Mouse (Mus musculus): ENCODE measurements around the gene Gm3298.
"Not testable (repeated sequence)": the region's sequence is repeated elsewhere in the genome, so short reads cannot be mapped to it uniquely, and the experiment has no call there.

Gene Gm3298

GRCm38 (mm10) chr14:5015591-5015990 is at the start of gene Gm3298:
Gene Gm3298 (plus strand): TSS chr14:5015891.
- in situ Hi-C loops (cut with MboI, MseI), result not testable (repeated sequence)

GRCm38 (mm10) chr14:4983635-4984034 is 32.1 kb upstream of the Gm3298 start, which contains the start of gene Gm8297:
Gene Gm8297 (plus strand): TSS chr14:4983935.
- in situ Hi-C loops (cut with MboI, MseI), result loop anchor here (25.0 kb wide), 1 partner anchor 1171 kb away; the partner anchor contains the start of gene Gm3002

DNA sequence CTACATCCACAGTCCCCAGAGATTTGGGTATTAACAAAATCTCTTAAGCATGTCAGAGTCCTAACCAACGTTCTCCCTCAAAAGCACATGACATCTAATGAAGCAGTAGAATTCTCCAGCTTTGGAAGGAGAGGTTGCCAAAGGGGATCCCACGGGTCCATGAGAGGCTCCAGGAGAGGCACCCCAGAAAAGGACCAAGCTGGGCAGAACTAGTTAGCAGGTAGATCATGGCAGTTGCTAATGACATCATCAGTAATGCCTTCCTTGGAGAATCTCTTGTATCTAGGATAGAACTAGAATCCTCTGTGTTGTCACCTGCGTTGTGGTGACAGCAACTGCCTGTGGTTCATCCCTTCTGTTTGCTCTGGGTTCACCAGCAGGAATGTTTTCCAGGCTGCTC is 34.6 kb downstream of the Gm3298 start, which contains the start of gene 4930555G01Rik:
TSS of gene 4930555G01Rik (plus strand) at position 301 of the 400 bp plus-strand sequence.
- in situ Hi-C loops (cut with MboI, MseI), result not testable (repeated sequence)
